Mouse (Mus musculus) forebrain, embryonic 12.5 days (tissue): ENCODE measurements around the gene Clrn3. TPM values are rescaled to one million over a fixed set of nuclear protein-coding genes. Genes with fewer than 3 reads are reported as not detected.
"Not testable (repeated sequence)": the region's sequence is repeated elsewhere in the genome, so short reads cannot be mapped to it uniquely, and the experiment has no call there.

Experiments
- ATAC-seq: fragments of 200-750 bp; cut with Nextera tagmentation; 2 replicates; pipeline ENCODE4 v1.8.0; 2017; ENCODE audit warnings: moderate TSS enrichment; ENCODE audit not compliant: low FRiP score
- H3K27ac ChIP-seq: fragments of 300-500 bp; sonication (generic); 2 replicates; pipeline ENCODE4 v1.5.1; 2016; ENCODE audit warnings: mild to moderate bottlenecking
- H3K27me3 ChIP-seq: fragments of 300-500 bp; sonication (generic); 2 replicates; pipeline ENCODE4 v1.6.1; 2016; ENCODE audit warnings: mild to moderate bottlenecking
- H3K36me3 ChIP-seq: fragments of 300-500 bp; sonication (generic); replicated peaks from 2 replicates; pipeline ENCODE4 v1.6.1; 2016; ENCODE audit warnings: mild to moderate bottlenecking
- H3K4me1 ChIP-seq: fragments of 300-500 bp; sonication (generic); 2 replicates; pipeline ENCODE4 v1.6.1; 2016
- H3K4me2 ChIP-seq: fragments of 300-500 bp; sonication (generic); 2 replicates; pipeline ENCODE4 v1.6.1; 2016; ENCODE audit warnings: mild to moderate bottlenecking, moderate library complexity
- H3K4me3 ChIP-seq: fragments of 300-500 bp; sonication (generic); replicated peaks from 2 replicates; pipeline ENCODE4 v1.5.1; 2016; ENCODE audit warnings: mild to moderate bottlenecking
- H3K9ac ChIP-seq: fragments of 300-500 bp; sonication (generic); 2 replicates; pipeline ENCODE4 v1.6.1; 2016; ENCODE audit warnings: mild to moderate bottlenecking
- H3K9me3 ChIP-seq: fragments of 300-500 bp; sonication (generic); 2 replicates; pipeline ENCODE4 v1.6.1; 2016
- WGBS: fragments of 180-500 bp; shearing (Covaris S2); methylation state at CpG from one replicate; pipeline ENCODE4 v1.1.7; 2016; 5-methylcytosine and 5-hydroxymethylcytosine counted together
- polyA plus RNA-seq: library from polyadenylated mRNA; unstranded; fragments of >200 nt; fragmentation: Nextera tagmentation; extraction: Ambion mirVana; gene quantifications from 2 replicates; pipeline ENCODE4 v1.2.1, GENCODE M21; 2016

The Clrn3 gene
- not detected in 2 replicates for polyA plus RNA-seq

DNA sequence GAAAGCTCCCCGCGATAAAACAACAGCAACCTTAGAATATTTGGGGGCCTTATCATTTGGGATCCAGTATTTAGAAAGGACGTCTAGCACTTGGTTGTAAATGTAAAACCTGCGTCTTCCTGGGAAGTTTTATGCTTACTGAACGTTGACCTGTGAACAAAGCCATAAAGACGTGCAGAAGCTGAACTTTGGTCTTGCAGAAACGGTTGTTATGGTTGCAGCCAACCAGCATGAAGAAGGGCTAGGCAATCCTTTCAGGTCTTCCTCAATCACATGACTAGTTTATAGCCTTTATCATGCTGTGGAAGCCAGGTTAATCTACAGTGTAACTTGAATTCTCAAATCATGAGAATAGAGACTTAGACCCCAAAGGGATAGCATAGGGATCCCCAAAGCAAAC, at the start of gene Clrn3:
Gene Clrn3, minus strand, starts transcription at position 140 of the 400 bp plus-strand sequence.
- no peak within 1 kb of the TSS for H3K27ac ChIP-seq
- H3K4me3 ChIP-seq = no peak within 1 kb of the TSS
- no peak for ATAC-seq
- H3K36me3 ChIP-seq = no peaks in the 10 kb centered on the region
- H3K4me1 ChIP-seq = no peaks in the 10 kb centered on the region
- H3K9me3 ChIP-seq = no peaks in the 10 kb centered on the region
- H3K4me2 ChIP-seq = no peak within 1 kb of the TSS
- 92% methylated on average over 7 of the region's 7 CpGs for WGBS
- H3K27me3 ChIP-seq = no peaks in the 10 kb centered on the region
- H3K9ac ChIP-seq = no peak within 1 kb of the TSS

DNA sequence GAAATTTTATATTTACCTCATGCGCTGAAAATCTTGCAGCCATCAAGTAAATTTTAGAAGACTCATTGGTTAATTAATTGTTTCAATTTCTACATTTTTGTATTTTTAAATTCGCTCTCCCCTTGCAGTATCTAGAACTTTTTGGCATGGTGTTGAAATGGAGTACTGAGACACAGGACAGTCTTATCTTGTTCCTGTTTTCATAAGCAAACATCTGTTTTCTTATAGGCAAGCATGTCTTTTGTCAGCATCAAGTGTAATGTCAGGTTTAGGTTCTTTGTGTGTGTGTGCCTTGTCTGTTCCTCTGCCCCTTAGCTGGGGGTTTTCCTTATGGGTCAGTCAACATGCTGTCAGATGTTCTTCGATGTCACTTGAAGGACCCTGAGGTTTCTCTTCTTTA, 47.9 kb upstream of the Clrn3 start:
- 95% methylated on average over 3 of the region's 3 CpGs for WGBS
- Histone ChIP-seq H3K9ac (no peak overlapping the region), H3K9me3 (no peaks in the 10 kb centered on the region), H3K4me1 (peaks cover 3% of the 10 kb centered on the region; the same call in 1 of the 2 replicates), H3K27ac (no peak overlapping the region), H3K36me3 (no peaks in the 10 kb centered on the region), H3K4me3 (no peak overlapping the region), H3K4me2 (no peak overlapping the region), H3K27me3 (no peaks in the 10 kb centered on the region)
- ATAC-seq = no peak

DNA sequence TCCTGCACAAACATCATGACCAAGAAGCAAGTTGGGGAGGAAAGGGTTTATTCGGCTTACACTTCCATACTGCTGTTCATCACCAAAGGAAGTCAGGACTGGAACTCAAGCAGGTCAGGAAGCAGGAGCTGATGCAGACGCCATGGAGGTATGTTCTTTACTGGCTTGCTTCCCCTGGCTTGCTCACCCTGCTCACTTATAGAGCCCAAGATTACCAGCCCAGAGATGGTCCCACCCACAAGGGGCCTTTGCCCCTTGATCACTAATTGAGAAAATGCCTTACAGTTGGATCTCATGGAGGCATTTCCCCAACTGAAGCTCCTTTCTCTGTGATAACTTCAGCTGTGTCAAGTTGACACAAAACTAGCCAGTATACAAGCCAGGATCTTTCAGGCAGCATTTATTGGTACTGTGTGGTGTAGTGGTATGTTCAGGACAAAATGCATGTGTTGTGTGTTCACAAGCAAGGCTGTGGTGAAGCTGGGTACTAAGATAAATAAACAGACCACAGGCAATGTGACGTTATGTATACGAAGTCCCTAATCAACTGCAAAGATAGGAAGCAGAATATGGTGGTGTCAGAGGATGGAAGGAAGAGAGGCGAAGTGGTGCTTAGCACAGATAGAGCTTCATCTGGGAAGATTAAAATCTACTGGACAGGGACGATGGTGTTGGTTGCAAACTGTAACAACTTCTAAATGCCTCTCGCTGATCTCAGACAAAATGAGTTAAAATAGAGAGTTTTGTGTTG, 47.0 kb upstream of the Clrn3 start:
- H3K27ac ChIP-seq, H3K9ac ChIP-seq, H3K4me1 ChIP-seq, H3K9me3 ChIP-seq, H3K27me3 ChIP-seq, ATAC-seq, H3K36me3 ChIP-seq, H3K4me2 ChIP-seq, H3K4me3 ChIP-seq: not testable (repeated sequence)
- 89% methylated on average over 7 of the region's 7 CpGs for WGBS

DNA sequence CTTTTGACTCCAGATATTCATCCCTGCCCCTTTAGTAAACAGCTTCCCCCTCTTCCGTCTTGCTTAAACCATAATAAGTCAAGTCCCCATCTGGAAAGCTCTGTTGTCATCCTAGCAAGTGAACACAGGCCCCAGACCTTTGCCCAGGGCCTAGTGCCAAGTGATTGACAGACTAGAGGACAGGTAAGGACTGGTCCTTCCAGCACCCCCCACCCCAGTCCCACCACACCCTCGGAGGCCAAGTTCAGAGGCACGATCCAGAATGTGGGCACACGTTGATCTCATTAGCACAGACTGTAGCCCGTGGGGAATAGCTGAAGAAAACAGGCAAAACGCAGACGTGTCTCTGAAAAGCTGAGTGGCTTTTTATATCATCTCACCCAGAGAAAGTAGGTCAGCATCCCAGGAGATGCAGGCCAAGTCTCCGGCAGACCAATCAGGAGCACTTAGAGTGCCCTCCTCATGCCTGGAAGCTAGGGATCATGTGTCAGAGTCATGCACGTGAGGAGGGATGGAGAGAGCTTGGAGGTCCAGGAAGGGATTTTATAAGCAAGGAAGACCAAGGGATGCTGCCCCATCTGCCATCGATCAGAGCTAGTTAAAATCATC, 43.6 kb upstream of the Clrn3 start:
- Histone ChIP-seq H3K4me2 (no peak overlapping the region), H3K36me3 (no peaks in the 10 kb centered on the region), H3K27me3 (no peaks in the 10 kb centered on the region), H3K4me1 (peaks cover 6% of the 10 kb centered on the region; the same call in 1 of the 2 replicates), H3K9ac (no peak overlapping the region), H3K27ac (no peak overlapping the region), H3K9me3 (0 out of 2 replicates have a peak, but pooled peaks cover 5% of the 10 kb centered on the region), H3K4me3 (no peak overlapping the region)
- no peak for ATAC-seq
- 73% methylated on average over 10 of the region's 10 CpGs for WGBS

DNA sequence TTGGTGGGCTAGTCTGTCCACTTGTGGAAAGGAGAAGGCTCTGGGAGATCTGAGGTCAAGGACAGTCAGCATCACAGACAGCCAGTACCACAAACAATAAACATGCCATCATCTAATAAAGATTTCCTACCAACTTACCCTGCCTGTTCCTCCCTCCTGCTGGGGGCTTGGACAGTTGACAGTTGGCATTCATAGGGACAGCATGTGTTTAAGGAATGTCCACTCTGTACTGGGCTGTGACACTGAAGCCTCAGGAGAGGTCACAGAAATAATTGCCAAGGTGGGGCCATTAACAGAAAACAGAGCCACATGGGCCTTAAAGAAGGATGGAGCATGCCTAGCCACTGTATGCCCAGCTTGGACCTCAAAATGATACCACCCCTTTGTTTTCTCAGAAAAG, 42.9 kb upstream of the Clrn3 start:
- Histone ChIP-seq H3K9me3 (0 out of 2 replicates have a peak, but pooled peaks cover 5% of the 10 kb centered on the region), H3K4me3 (no peak overlapping the region), H3K36me3 (no peaks in the 10 kb centered on the region), H3K27me3 (no peaks in the 10 kb centered on the region), H3K9ac (no peak overlapping the region), H3K4me2 (no peak overlapping the region), H3K4me1 (peaks cover 6% of the 10 kb centered on the region; the same call in 1 of the 2 replicates), H3K27ac (no peak overlapping the region)
- no peak for ATAC-seq

DNA sequence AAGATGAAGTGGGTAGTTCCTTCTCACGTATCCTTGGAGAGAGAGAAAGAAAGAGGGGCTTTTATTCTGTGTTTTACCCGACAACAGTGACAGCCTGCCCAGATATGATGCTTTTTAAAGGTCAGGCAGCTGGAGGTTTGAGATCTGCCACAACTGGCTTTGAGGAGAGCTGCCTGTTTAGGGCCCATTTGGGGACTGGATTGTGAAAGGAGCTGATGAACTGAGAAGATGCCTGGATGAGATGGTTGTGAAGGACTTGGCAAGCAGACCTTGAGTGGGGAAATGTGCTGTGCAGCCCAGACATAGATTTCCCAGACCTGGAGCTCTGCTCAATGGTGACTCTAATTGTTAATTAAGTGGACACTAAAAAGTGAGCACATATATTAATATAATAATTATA, 40.1 kb upstream of the Clrn3 start:
- Histone ChIP-seq H3K27ac (no peak overlapping the region), H3K4me3 (no peak overlapping the region), H3K36me3 (no peaks in the 10 kb centered on the region), H3K4me2 (no peak overlapping the region), H3K4me1 (peaks cover 6% of the 10 kb centered on the region; the same call in 1 of the 2 replicates), H3K9me3 (0 out of 2 replicates have a peak, but pooled peaks cover 5% of the 10 kb centered on the region), H3K9ac (no peak overlapping the region), H3K27me3 (no peaks in the 10 kb centered on the region)
- no peak for ATAC-seq
- WGBS = 66% methylated on average over 2 of the region's 2 CpGs

DNA sequence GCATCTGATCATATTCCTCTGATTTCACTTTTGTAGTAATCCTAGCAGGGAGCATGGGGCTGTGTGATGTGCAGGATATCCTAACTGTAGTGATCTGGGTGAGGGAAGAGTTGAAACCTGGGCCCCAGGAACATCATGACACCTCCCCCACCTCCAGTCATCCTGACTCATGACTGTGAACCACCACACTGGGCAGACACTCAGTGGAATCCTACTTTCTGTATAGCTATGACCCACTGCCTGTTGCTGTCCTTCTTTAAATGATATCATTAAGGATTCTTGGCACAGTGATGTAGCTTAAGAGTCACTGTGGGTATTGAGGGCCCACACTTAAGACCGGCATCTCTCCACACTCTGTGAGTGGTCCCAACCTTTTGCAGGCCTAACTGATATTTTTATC, 39.1 kb upstream of the Clrn3 start:
- WGBS = 87% methylated on average over 1 of the region's 1 CpGs
- H3K27me3 ChIP-seq = no peaks in the 10 kb centered on the region
- H3K9ac ChIP-seq = no peak overlapping the region
- H3K27ac ChIP-seq = no peak overlapping the region
- H3K4me2 ChIP-seq = no peak overlapping the region
- no peak for ATAC-seq
- H3K4me3 ChIP-seq = no peak overlapping the region
- H3K9me3 ChIP-seq = 0 out of 2 replicates have a peak, but pooled peaks cover 5% of the 10 kb centered on the region
- no peaks in the 10 kb centered on the region for H3K36me3 ChIP-seq
- H3K4me1 ChIP-seq = peaks cover 6% of the 10 kb centered on the region; the same call in 1 of the 2 replicates

DNA sequence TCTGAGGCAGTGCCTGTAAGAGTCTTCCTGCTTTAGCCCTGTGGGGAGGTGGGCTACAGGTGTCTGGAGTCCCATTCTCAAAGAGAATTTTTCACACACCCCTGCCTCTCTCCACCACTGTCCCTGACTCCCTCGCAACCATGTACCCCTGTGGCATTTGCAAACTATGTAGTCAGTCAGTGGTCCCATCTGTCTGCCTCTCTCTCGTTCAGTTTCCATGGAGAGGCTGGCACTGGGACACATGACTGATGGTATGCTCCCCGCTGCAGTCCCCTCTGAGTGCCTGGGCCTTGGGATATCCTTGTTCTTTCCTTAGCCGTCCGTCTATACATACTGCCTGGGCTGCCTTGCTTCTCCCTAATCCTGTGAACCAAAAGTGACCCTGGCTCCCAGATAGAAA, 37.6 kb upstream of the Clrn3 start:
- H3K27ac ChIP-seq = no peak overlapping the region
- no peak overlapping the region for H3K4me2 ChIP-seq
- H3K4me1 ChIP-seq = 0 out of 2 replicates have a peak, but pooled peaks cover 7% of the 10 kb centered on the region
- no peaks in the 10 kb centered on the region for H3K27me3 ChIP-seq
- no peak overlapping the region for H3K9ac ChIP-seq
- WGBS = 86% methylated on average over 5 of the region's 5 CpGs
- no peak overlapping the region for H3K4me3 ChIP-seq
- no peaks in the 10 kb centered on the region for H3K36me3 ChIP-seq
- ATAC-seq = no peak
- 0 out of 2 replicates have a peak, but pooled peaks cover 5% of the 10 kb centered on the region for H3K9me3 ChIP-seq

DNA sequence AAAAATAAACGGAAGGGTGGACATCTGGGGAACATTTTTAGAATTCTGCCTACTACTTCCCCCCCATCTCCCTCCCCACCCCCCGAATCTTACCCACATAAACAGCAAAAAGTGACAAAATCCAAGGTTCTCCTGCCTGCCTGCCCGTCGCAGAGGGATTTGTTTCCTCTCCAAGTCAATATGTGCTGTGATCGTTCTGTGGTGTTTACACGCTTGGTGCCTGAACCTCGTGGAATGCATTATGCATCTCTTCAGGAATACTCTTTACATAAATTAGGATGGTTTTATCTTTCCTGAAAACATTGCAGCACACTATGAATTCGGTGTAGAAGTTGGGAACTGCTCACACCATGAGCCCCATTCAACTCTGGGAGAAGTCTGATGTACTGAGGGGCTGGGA, 35.6 kb upstream of the Clrn3 start:
- Histone ChIP-seq H3K9ac (no peak overlapping the region), H3K4me3 (no peak overlapping the region), H3K36me3 (no peaks in the 10 kb centered on the region), H3K27ac (no peak overlapping the region), H3K9me3 (no peaks in the 10 kb centered on the region), H3K27me3 (no peaks in the 10 kb centered on the region), H3K4me2 (no peak overlapping the region), H3K4me1 (0 out of 2 replicates have a peak, but pooled peaks cover 7% of the 10 kb centered on the region)
- no peak for ATAC-seq
- 77% methylated on average over 8 of the region's 8 CpGs for WGBS

DNA sequence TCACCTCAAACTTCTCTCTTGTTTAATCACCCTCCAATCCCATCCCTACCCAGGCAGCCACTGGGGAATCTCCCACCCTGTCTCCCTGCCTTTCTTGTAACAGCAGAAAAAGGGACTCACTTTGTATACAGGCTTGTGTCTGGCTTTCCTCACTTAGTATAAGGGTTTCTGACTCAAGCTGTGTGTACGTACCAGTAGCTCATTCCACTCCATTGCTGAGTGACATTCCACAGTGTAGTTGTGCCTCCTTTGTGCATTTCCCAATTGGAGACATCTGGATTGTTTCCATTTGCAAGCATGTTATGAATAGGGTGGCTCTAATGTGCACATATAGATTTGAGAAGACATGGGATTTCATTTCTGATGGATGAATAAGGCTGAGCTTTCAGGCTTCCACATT, 31.8 kb upstream of the Clrn3 start:
- WGBS = 61% methylated on average over 1 of the region's 1 CpGs
- 0 out of 2 replicates have a peak, but pooled peaks cover 4% of the 10 kb centered on the region for H3K4me1 ChIP-seq
- no peaks in the 10 kb centered on the region for H3K9me3 ChIP-seq
- no peak overlapping the region for H3K9ac ChIP-seq
- no peaks in the 10 kb centered on the region for H3K36me3 ChIP-seq
- H3K27me3 ChIP-seq = no peaks in the 10 kb centered on the region
- H3K4me3 ChIP-seq = no peak overlapping the region
- H3K4me2 ChIP-seq = no peak overlapping the region
- ATAC-seq = no peak
- no peak overlapping the region for H3K27ac ChIP-seq

DNA sequence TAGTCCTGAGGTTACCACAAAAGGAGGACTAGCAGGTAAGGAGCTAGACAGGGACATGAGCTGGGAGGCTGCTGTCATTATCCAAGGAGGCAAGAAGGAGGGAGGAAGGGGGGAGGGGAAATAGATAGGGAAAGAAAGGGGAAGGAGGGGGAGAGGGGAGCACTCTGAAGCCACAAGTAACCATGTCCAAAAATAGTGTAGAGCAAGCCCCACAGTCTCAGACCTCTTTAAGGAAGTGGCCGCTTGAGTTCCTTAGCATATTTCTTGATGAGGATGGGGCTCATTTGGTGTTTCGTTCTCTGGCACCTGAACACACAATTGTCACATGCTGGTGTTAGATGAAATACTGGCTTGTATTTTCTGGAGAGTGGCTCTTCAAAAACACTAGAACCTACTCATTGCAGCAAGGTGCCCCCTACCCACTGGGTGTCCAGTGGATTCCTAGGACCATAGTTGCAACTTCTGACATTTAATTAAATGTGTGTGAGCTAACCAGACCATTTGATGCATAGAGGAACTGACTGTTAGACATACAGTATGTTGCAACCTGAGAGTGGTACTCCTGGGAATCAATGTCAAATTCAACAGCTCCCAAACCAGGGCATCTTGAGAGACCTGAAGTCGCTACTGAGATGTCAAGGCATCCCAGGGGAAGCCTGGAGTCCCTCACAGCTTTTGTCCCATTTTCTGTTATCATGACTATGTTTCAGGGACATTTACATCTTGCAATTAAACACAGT, 28.4 kb upstream of the Clrn3 start:
- ATAC-seq = no peak

DNA sequence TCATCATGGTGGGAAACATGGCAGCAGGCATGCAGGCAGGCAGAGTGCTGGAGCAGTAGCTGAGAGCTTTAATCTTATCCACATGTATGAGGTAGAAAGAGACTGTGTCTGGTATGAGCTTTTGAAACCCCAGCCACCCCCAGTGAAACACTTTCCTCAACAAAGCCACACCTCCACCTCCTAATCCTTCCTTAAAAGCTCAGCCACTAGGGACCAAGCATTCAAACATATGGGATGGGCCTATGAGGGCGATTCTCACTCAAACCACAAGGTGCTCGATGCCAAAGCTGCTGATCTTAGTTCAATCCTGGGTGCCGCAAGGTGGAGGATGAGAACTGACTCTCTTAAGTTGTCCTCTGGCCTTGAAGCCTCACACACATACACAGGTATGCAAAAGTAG, 25.1 kb upstream of the Clrn3 start:
- no peak for ATAC-seq
- no peak overlapping the region for H3K4me2 ChIP-seq
- H3K27ac ChIP-seq = no peak overlapping the region
- 82% methylated on average over 3 of the region's 3 CpGs for WGBS
- H3K36me3 ChIP-seq = no peaks in the 10 kb centered on the region
- no peak overlapping the region for H3K9ac ChIP-seq
- H3K9me3 ChIP-seq = no peaks in the 10 kb centered on the region
- no peaks in the 10 kb centered on the region for H3K4me1 ChIP-seq
- no peaks in the 10 kb centered on the region; the same call in 1 of the 2 replicates for H3K27me3 ChIP-seq
- H3K4me3 ChIP-seq = no peak overlapping the region

More for the DNA sequence above, 28.4 kb upstream of the Clrn3 start:
- Histone ChIP-seq H3K4me3 (no peak overlapping the region), H3K4me2 (no peak overlapping the region), H3K9ac (no peak overlapping the region), H3K36me3 (no peaks in the 10 kb centered on the region), H3K9me3 (no peaks in the 10 kb centered on the region), H3K4me1 (0 out of 2 replicates have a peak, but pooled peaks cover 4% of the 10 kb centered on the region), H3K27me3 (no peaks in the 10 kb centered on the region), H3K27ac (no peak overlapping the region)
- WGBS = 88% methylated on average over 3 of the region's 3 CpGs
